Mouse (Mus musculus) lung, postnatal 0 days (tissue): ENCODE measurements around the gene Bcl2l1.

Source experiments
- CTCF ChIP-seq: IDR thresholded peaks from 2 replicates; pipeline ENCODE4 v1.5.1; 2016; ENCODE audit warnings: antibody characterized with exemption, mild to moderate bottlenecking
- EP300 ChIP-seq: IDR thresholded peaks from 2 replicates; pipeline ENCODE4 v1.6.1; 2016; ENCODE audit warnings: antibody characterized with exemption, mild to moderate bottlenecking, control low read depth

GRCm38 (mm10) chr2:152842741-152843140 lies 11.2 kb upstream of the Bcl2l1 start:
- no peak for TF ChIP-seq CTCF
- TF ChIP-seq EP300 = no peak
